Mouse (Mus musculus) c-Kit-positive CD71-positive TER-119-positive erythroid progenitor cells, embryonic 14.5 days (primary cell): ENCODE results near the gene Cdh23.
"Not testable (repeated sequence)": the region's sequence is repeated elsewhere in the genome, so short reads cannot be mapped to it uniquely, and the experiment has no call there.

Experiments
- DNase-seq: peaks from one replicate; pipeline ENCODE4 v3.0.0-alpha.2; 2013; ENCODE audit warnings: low spot score

The Cdh23 gene

DNA sequence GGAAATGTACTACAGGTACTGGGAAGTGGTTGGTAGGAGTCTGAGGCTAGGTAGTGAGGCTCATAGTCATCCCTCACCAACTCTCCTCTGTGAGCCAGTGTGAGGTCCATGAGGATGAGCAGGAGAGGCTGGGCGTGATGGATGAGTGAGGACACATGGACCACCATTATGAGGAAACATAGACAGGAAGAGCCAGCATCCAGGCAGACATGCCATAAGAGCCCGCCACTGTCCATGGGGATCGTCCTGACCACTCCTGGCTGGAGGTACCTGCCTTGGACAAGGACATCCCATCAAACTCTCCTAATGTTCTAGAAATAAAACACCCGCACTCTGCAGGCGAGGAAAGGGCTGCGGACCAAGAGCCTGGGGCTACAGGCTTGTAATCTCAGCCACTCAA is at the start of gene Cdh23:
Gene Cdh23, minus strand, starts transcription at position 101 of the 400 bp plus-strand sequence.
- DNase-seq: no peak

DNA sequence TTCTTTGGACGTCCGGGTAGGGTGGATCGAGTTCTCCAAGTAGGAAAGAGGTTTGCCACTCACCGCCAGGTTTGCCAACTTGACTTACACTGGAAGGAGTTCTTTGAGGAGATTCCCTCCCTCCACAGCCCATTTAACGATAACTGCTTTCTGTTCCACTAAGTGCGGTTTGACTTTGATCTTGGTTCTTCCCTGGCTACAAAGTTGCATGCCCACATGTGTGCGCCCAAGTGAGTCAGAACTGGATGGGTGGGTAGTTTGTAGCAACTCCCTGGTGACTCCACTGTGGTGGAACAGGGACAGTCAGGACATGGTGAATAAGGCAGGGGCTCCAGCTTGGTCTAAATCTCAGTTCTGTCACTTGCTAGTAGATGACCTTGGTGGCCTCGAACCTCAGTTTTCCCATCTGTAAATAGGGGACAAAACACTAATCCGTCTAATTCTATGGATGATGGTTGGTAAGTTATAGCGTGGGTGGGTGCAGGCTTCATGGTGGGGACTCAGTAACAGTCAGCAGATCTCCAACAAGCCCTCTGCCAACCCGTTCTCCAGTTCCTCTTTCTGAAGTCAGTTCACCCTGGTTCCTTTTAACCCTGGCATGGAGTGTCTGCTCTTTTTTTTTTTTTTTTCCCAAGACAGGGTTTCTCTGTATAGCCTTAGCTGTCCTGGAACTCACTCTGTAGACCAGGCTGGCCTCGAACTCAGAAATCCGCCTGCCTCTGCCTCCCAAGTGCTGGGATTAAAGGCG is 48.4 kb upstream of the Cdh23 start:
- DNase-seq: no peak

DNA sequence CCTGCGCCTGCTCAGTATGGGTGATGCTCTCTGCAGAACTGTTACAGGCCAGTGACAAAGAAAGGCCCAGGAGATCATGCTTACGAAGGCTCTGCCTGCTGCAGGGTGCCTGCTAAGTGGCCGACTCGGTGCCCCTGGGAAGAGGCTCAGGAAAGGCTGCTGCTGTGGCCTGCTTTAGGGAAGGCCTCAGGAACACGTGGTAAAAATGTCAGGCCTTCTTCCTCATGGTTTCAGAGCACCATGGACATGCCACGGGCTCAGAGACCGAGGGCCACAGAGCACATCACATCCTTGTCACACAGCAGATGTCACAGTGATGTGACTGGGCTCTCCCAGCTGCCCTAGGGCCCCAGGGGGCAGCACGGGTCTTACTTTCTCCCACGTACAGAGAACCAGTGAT is 47.4 kb upstream of the Cdh23 start:
- no peak for DNase-seq

DNA sequence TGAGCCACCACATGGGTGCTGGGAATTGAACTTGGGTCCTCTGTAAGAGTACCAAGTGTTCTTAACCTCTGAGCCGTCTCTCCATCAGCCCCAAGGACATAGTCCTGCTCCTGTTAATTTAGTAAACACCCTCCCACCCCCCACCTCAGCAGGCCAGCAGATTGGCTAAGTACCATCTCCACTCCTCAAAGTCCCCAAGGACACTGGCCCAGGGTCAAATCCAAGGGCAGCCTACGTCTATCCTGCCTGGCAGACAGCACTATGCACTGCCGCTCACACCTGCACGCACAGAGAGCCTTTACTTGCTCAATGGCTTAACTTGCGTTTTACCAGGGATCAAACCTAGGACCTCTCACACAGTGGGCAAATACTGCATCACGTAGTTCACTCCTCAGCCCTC is 46.7 kb upstream of the Cdh23 start:
- no peak for DNase-seq

DNA sequence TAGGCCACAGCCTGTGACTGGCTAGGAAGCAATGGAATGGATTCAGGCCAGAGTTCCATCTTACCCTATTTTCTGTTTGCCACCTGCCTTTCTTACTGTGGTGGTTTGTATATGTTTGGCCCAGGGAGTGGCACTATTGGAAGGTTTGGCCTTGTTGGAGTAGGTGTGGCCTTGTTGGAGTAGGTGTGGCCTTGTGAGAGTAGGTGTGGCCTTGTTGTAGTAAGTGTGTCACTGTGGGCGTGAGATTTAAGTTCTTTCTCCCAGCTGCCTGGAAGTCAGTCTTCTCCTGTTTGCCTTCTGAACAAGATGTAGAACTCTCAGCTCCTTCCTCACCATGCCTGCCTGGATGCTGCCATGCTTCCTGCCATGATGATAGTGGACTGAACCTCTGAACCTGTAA is 46.0 kb upstream of the Cdh23 start:
- DNase-seq: not testable (repeated sequence)

DNA sequence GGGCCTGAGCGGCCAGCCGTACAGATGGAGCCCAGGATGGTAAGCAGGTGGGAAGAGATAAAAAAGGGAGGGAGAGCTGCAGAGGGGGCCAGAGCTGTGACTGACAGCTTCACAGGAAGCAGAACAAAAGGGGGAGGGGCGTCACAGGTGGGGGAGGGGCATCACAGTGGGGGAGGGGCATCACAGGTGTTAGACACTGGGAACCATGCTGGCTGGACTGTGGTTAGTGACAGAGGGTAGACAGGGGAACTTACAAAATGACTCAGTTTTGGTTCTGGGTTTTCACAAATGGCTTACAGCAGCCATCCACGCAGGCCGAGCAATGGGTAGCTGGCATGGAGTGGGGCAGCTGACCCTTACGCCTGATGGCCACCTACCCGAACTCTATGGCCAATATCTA is 45.1 kb upstream of the Cdh23 start:
- no peak for DNase-seq

DNA sequence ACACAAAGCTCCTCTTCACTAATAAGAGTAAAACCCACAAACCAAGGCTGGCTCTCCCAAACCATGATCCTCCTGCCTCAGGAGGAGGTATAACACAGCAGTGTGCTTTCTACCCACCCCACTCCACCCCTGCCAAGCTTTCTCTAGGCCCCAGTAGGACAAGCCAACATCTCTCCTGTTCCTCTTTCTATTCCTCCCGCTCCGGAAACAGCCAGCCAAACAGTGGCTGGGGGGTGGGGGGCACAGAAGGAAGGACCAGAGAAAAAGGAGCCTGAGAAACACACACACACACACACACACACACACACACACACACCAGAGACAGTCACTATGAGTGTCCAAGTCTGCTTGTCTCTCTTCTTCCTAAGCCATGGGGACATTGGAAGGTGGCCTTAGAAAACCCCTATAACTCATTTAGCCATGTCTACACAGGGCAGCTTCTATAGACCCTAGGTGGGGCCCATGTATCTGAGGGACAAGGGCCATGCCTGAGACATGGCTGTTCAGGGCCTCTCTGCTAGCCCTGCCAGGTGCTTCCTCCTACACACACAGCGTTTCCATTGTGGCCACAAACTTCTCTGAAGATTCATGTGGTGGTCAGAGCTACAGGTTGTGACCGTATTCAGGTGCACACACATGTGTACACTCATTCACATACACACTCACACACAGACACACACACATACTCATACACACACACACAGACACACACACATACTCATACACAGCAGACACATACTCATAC is 43.5 kb upstream of the Cdh23 start:
- no peak for DNase-seq

DNA sequence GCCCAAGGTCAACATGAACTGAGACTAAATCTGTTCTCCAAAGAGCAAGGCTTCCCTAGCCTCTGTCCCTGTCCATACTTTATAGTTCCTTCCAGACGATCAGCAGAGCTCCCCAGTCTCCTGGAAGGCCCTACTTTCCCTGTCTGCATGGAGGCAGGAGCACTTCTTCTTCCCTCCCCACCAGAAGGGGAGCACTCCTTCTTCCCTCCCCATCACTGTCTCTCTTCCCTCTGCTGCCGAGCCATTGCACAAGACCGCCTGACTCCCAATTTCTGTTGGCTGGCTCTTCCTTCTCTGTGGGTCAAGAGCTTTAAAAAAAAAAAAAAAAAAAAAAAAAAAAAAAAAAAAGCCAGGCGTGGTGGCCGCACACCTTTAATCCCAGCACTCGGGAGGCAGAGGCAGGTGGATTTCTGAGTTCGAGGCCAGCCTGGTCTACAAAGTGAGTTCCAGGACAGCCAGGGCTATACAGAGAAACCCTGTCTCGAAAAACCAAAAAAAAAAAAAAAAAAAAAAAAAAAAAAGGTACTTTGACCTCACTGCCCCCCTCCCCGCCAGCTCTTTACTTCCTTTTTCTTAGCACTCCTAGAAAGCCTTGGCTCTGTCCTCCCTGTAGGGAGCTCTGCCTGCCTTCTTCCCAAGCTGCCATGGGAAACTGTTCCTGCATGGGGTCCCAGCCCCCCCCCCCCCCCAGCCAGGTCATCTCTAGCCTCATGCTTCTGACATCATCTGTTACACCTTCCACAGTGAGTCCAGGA is 41.8 kb upstream of the Cdh23 start:
- no peak for DNase-seq

DNA sequence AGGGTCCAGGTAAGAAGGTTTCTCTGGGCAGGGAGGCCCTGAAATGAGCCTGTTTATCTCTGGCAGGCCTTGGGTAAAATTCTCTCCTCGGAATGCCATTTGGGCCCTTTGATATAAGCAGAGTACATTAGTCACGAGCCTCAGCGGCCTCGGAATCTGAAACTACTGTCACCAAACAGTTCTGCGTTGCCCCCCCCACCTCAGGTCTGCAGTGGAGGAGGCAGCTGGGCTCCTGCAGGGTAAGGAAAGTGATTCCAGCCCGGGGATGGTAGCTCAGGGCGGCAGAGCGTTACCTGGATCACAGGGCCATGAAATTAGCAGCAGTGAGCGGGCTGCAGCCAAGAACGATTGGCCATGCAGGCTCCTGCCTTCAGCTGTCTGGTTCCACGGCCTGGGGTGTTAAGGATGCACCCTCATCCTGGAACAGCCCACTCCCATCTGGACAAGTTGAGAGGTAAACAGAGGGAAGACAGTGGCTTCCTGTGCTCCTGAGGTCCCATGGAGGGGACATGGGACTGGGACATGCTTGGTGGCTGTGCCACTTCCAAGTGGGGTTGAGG is 41.0 kb upstream of the Cdh23 start:
- DNase-seq: no peak

DNA sequence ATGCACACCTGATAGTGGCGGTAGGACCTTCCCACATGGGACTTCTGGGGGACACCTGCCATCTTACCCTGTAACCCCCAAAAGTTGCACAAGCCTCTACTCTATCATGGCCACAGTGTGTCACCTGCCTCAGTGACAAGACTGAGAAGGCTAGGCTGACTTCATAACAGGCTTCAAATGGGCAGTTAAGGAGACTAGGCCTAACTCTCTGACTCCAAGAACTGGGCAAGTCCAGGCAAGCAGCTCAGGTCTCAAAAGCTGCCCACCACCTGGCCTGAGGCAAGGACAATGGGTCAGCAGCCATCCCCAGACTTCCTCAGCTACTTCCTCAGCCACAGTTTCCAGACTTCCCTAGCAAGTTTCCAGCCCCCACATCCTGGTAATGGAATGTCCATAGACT is 39.4 kb upstream of the Cdh23 start:
- DNase-seq: no peak

DNA sequence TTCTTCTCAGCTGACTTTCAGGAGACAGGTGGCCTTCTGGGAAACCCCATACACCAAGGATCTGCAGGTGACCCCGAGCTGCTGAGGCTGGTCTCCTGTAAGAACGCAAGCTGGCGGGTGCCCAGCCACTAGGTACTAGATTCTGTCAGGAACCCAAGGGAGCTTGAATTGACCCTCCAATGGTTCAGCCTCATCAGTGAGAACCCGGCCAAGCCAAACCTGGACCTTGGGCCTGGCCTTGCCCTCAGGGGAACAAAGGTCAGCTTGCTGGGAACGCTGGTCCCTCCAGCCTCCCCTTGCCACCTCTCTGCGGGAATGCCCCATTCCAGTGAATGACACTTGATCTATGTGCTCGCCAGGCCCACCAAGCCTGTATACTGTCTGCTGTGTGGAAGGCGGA is 37.2 kb upstream of the Cdh23 start:
- DNase-seq: no peak

DNA sequence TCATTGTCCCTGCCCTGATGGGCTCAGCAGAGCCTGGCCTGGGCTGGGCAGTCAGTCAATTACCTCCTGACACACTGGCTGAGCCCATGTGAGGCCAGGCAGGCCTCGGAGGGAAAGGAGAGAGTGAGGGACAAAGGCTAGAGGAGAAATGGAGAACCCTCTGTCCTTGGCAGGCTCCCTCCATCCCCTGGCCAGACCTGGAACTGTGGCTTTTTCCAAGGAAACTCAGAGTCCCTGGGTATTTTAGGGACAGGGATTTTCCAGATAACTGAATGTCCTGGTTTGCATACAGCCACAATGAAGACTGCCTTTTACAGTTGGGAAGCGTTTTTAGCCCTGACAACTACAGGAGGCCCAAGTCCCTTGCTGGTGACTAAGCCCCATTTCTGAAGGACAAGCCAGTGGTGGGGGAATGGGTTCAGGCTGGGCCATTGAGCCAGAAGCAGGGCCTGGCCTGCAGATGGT is 36.1 kb upstream of the Cdh23 start:
- no peak for DNase-seq

DNA sequence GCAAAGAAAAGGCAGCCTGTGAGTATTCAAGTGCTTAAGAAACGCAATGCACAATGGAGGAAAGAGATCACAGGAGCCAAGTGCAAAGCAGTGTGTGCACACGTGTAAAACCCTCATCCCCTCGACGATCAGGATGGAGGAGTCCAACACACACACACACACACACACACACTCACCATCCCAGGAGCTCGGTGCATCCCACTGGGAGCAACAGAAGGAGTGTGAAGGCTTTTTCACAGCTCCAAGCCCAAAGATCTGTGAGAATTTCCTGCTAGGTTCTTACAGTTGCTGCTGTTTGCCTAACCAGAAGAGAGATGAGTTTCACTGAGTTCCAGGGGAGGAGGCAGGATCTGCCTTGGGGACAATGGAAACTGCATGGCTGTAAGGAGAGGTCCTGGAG is 35.5 kb upstream of the Cdh23 start:
- DNase-seq: no peak

DNA sequence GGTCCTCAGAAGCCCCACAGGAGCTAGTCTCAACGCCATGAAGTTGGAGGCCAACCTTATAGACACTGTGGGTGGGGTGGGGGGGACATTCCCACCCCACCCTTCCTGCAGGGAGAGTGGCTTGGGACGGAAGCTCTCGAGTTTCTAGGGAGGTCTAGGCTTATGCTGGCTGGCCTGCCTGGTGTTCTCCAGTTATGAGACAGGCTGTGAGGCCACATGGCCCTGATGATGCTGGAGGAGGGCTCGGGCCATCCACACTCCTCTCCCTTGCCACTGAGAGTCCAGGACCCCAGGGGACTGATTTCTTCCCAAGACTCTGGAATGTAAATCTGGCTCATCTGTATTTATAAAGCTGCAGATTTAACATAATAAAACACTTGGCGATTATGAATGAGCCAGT is 31.0 kb upstream of the Cdh23 start:
- no peak for DNase-seq

DNA sequence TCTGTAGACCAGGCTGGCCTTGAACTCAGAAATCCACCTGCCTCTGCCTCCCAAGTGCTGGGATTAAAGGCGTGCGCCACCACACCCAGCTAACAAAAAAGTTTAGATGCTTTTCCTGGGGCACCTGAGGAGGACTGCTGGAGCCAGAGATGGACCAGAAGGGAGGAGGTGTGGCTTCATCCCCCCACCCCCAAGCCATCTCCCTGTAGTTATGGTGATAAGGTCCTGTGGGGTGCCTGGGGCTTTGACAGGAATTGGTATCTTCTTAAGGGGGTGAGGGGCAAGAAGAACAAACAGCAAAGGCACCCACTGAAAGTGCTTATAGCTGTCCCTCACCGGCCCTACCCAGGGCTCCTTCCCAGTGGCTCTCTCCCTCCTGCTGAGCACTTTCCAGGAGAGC is 30.6 kb upstream of the Cdh23 start:
- no peak for DNase-seq

DNA sequence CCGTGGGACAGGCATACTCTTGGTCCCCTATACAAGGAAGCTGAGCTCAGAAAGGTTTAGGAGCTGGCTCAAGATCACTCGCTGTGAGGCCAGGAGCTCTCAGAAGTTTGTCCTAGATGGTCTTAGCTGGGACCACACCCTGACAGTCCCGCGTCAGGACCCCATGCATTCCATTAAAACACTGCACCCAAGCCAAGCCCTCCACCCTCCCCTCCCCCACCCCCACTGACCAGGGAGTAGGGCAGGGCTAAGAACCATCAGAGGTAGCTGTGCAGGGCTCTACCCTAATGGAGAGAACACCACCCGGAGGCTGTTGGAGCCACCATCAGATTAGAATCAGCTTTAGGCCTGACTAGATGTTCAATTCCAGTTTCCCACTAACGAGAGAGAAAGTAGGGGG is 28.2 kb upstream of the Cdh23 start:
- no peak for DNase-seq

DNA sequence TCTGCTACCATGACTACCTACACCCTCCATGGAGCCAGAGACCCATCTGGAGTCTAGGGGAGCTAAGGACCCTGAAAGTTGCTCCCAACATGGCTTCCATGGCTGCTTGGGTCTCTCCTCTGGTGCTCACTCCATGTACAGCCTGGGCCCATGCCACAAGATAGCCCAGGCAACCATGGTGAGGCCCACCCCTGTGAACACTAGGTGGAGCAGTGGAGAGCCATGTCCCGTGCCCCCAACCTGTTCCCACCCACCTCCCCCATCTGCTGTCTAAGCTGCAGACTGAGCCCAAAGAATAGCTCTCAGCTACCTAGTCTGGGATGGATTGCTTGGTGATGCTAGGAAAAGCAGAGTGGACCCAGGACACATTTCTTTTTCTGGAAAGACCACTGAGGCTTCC is 27.1 kb upstream of the Cdh23 start:
- DNase-seq: no peak

DNA sequence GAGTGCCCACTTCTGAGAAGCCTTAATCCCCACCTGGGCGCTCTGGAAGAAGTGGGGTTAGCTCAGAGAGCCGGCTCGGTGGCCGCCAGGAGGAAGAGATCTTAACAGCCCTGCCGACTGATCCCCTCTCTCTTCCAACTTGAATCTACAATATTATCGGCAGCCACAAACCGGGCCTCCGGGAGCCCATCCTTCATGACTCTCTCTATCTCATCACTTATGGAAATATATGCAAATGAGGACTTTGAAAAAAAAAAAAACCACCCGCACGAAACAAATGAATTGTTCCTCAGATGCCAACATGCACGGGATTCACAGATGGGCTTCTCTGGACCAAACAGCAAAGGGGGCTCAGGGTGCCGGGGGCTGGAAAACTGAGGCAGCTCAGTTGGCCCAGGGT is 25.4 kb upstream of the Cdh23 start:
- DNase-seq: no peak

DNA sequence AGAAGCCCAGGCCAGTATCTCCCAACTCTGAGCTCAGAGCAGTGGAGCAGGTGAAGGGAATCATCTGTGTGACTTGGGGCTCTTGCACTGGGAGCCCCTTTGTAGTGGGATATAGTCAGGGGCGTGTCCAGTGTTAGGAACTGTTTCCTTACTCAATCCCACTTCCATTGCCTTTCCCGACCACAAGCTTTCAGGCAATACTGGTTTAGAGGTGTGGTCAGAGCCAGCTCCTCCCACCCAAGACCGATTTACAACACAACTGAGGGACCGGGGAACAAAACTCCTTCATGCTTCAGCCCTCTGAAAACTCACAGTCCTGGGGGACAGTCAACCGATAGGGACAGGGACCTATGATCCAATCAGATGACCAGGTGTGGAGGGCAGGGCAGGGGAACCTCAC is 24.2 kb upstream of the Cdh23 start:
- DNase-seq: no peak

DNA sequence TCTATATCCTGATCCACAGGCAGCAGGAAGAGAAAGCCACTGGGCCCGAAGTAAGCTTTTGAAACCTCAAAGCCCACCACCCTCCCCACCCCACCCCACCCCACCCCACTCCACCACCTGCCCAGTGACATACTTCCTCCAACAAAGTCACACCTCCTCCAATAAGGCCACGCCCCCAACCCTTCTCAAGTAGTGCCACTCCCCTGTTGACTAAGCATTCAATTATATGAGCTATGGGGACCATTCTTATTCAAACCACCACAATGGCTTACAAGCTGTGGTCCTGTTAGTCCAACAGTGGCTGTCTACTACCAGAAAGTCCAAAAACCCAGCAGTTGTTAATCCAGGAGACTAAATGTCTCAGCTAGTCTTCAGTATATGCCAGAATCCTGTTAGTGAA is 22.2 kb upstream of the Cdh23 start:
- DNase-seq: no peak

DNA sequence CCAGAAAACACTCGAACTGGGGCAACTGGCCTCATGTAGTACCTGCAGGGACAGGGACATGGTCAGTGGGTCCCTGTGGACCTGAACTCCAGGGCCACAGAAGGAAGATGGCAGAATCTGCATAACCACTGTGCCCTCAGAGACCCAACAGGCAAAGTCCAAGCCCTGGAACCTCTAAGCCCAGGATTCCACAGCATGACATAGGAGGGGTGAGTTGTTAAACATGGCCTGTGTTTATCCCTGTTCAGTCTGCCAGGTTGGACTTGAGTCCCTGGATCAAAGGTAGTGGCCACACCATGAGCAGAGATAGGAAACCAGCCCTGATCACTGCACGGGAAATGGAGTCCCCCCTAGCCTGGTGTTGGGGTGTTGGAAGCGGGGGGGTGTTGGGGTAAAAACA is 20.2 kb upstream of the Cdh23 start:
- DNase-seq: no peak

DNA sequence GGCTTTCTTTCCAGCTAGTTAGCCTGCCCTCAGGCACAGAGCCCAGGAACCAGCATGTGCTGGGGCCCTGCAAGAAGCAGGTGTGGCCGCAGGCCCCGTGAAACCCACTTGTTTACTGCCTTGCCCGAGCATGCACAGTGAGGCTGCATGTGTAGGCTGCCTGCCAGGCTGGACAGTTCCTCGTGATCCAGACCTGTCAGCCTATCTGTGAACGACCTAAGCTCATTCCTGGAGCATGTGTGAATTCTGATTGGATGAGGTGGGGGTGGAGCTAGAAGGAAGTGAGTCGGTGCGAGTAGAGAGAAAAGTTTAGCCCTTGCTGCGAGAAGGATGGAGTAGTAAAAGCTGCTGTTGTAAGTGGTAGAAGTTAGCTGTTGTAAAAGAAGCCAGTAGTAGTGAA is 16.0 kb upstream of the Cdh23 start:
- DNase-seq: not testable (repeated sequence)

DNA sequence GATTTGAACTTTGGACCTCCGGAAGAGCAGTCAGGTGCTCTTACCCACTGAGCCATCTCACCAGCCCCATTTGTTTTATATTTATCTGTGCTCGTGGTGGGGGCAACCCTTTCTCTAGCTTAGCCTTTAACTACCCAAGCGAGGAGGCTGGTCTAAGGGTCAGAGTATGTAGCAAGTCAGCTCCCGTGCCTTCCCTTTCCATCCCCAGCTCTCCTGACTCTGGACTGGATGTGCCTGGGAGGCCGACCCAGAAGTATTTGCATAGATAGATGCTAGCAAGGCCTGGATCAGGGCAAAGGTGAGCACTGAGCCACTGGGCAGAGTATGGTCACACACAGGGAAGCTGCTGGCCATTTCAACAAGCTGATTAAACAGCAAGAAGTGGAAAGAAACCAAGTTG is 12.5 kb upstream of the Cdh23 start:
- DNase-seq: no peak
